Mouse (Mus musculus) right cerebral cortex, postnatal 25 days (tissue): ENCODE data around the gene Hist1h2bf.
"Not testable (repeated sequence)": the region's sequence is repeated elsewhere in the genome, so short reads cannot be mapped to it uniquely, and the experiment has no call there.

Source experiments
- DNase-seq: peaks from one replicate; pipeline ENCODE4 v3.0.0; 2022

Hist1h2bf gene

GRCm38 (mm10) chr13:23586099-23586939 is 12.3 kb upstream of the Hist1h2bf start:
- DNase-seq, result no peak

GRCm38 (mm10) chr13:23585442-23586098 is 11.6 kb upstream of the Hist1h2bf start:
- DNase-seq, result peak; percentile 59

GRCm38 (mm10) chr13:23585029-23585441 is 11.0 kb upstream of the Hist1h2bf start:
- DNase-seq, result peak; percentile 70

GRCm38 (mm10) chr13:23584331-23584730 is 10.3 kb upstream of the Hist1h2bf start:
- DNase-seq, result no peak

GRCm38 (mm10) chr13:23583387-23584068 is 9.5 kb upstream of the Hist1h2bf start:
- DNase-seq, result no peak

GRCm38 (mm10) chr13:23582219-23583056 is 8.4 kb upstream of the Hist1h2bf start:
- no peak for DNase-seq

- DNase-seq, result peak; percentile 95
Observed at GRCm38 (mm10) chr13:23581408-23582218, 7.6 kb upstream of the Hist1h2bf start, which contains the start of gene Hist1h4d. Gene Hist1h4d, plus strand, starts transcription at chr13:23581598.

- DNase-seq, result no peak
Observed at GRCm38 (mm10) chr13:23577835-23578234, 3.8 kb upstream of the Hist1h2bf start.

- DNase-seq, result no peak
Observed at GRCm38 (mm10) chr13:23576906-23577639, 3.1 kb upstream of the Hist1h2bf start.

- DNase-seq, result no peak
Observed at GRCm38 (mm10) chr13:23576351-23576881, 2.4 kb upstream of the Hist1h2bf start.

- DNase-seq, result not testable (repeated sequence)
Observed at GRCm38 (mm10) chr13:23575864-23576313, 1.9 kb upstream of the Hist1h2bf start.

- DNase-seq, result peak; percentile 60
Observed at GRCm38 (mm10) chr13:23575271-23575851, 1.4 kb upstream of the Hist1h2bf start, which contains the start of gene Hist1h3d. Gene Hist1h3d, plus strand, starts transcription at chr13:23575763.

GRCm38 (mm10) chr13:23574546-23575170 is 662 bp upstream of the Hist1h2bf start:
- DNase-seq, result not testable (repeated sequence)

- DNase-seq, result not testable (repeated sequence)
Observed at GRCm38 (mm10) chr13:23573034-23573897, 730 bp downstream of the Hist1h2bf start.

GRCm38 (mm10) chr13:23572218-23573033 is 1.6 kb downstream of the Hist1h2bf start:
- DNase-seq, result no peak

- not testable (repeated sequence) for DNase-seq
Observed at GRCm38 (mm10) chr13:23571504-23572217, 2.3 kb downstream of the Hist1h2bf start.

- peak; percentile 80 for DNase-seq
Observed at GRCm38 (mm10) chr13:23571022-23571503, 2.9 kb downstream of the Hist1h2bf start, which contains the start of the genes Hist1h2ae and Hist1h2bg. Gene Hist1h2ae, minus strand, starts transcription at chr13:23571220. Gene Hist1h2bg, plus strand, starts transcription at chr13:23571396.
